Mouse (Mus musculus) bone marrow macrophage, adult 2 months (primary cell): ENCODE measurements around the gene Rbp3.

Experiments
- CTCF ChIP-seq: IDR thresholded peaks from 2 replicates; pipeline ENCODE4 v1.5.1; 2012; ENCODE audit warnings: low read depth, mild to moderate bottlenecking, low read length, moderate library complexity
- POLR2A ChIP-seq: IDR thresholded peaks from 2 replicates; pipeline ENCODE4 v1.6.1; 2012; ENCODE audit warnings: mild to moderate bottlenecking, low read depth, low read length, borderline replicate concordance

DNA sequence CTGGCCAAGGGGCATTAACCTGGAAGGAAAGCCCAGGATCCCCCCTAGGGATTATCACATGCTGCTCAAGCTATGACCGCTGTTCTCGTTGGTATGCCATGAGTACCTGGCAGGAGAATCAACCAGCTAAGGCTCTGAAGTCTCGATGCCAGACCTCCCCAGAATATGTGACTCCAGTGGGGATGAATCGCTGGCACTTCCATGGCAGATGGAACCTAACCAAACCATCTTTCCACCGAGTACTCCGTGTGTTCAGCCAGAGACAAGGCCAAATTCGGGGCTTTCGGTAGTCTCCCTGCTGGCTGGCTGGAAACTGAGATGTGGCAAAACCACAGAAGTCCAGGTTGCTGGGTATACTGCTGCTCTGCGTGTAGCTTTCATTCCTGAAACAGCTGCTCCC is 39.6 kb upstream of the Rbp3 start:
- TF ChIP-seq CTCF (no peak), POLR2A (no peak)
